ENCODE assay signal across 9 mouse cellular contexts in genomic region chr4:143380716-143381004, GRCm38 (mm10). TPM values are rescaled to one million over a fixed set of nuclear protein-coding genes. Genes with fewer than 3 reads are reported as not detected.
DNase-seq lines count a peak whose midpoint lies in the region; ATAC-seq and TF ChIP-seq lines count a peak whose summit lies in the region.
"Had no signal": no experiment of that assay in that cellular context is flagged by ENCODE, and none has a peak within 500 bp of the region (broad histone marks: within the 10 kb centered on the region; RNA-seq: fewer than 3 reads in every experiment).

No protein-coding gene starts in this region.

- H3K36me3 ChIP-seq in intestine, postnatal 0 days (ENCODE audit: control insufficient read depth, insufficient read depth) = no peaks in the 10 kb centered on the region
- no peaks in the 10 kb centered on the region for H3K36me3 ChIP-seq in intestine, embryonic 15.5 days
- H3K36me3 ChIP-seq in thymus, adult 2 months (ENCODE audit: control insufficient read depth, insufficient read depth, low read length) = no peaks in the 10 kb centered on the region
- no peaks in the 10 kb centered on the region for H3K36me3 ChIP-seq in hindbrain, postnatal 0 days (ENCODE audit: insufficient read depth, low read length)

- H3K9me3 ChIP-seq in intestine, postnatal 0 days (ENCODE audit: control insufficient read depth) = no peaks in the 10 kb centered on the region
- no peaks in the 10 kb centered on the region for H3K9me3 ChIP-seq in intestine, embryonic 15.5 days
- no peaks in the 10 kb centered on the region for H3K9me3 ChIP-seq in hindbrain, postnatal 0 days (ENCODE audit: low read length)

- 0 out of 2 replicates have a peak, but pooled peaks cover 7% of the 10 kb centered on the region for H3K27me3 ChIP-seq in intestine, postnatal 0 days (replicated peaks; ENCODE audit: control insufficient read depth, insufficient read depth, low read length)
- no peaks in the 10 kb centered on the region for H3K27me3 ChIP-seq in intestine, embryonic 15.5 days (replicated peaks)
- no peaks in the 10 kb centered on the region for H3K27me3 ChIP-seq in thymus, adult 2 months (ENCODE audit: control insufficient read depth, insufficient read depth, low read length)
- H3K27me3 ChIP-seq in hindbrain, postnatal 0 days (ENCODE audit: insufficient read depth, low read length) = no peaks in the 10 kb centered on the region

- no peak overlapping the region for H3K27ac ChIP-seq in intestine, postnatal 0 days (ENCODE audit: low read depth, low read length)
- H3K27ac ChIP-seq in intestine, embryonic 15.5 days = no peak overlapping the region
- no peak overlapping the region for H3K27ac ChIP-seq in thymus, adult 2 months (ENCODE audit: control insufficient read depth, insufficient read depth, low read length)
- H3K27ac ChIP-seq in hindbrain, postnatal 0 days = no peak overlapping the region

- peak; percentile 74 for TF ChIP-seq CTCF in intestine, postnatal 0 days (IDR thresholded peaks at IDR 0.05; ENCODE audit: low read depth)
- TF ChIP-seq CTCF in thymus, adult 2 months (IDR thresholded peaks at IDR 0.05; ENCODE audit: borderline replicate concordance, control insufficient read depth, extremely low read depth, insufficient read depth, low read length, poor library complexity) = no peak
- peak; percentile 71 for TF ChIP-seq CTCF in brain, embryonic 14.5 days (IDR thresholded peaks at IDR 0.05; ENCODE audit: borderline replicate concordance, extremely low read depth, insufficient read depth, insufficient read length)
- TF ChIP-seq CTCF in hindbrain, postnatal 0 days (IDR thresholded peaks at IDR 0.05; ENCODE audit: low read depth) = peak; percentile 82

- DNase-seq in thymus, adult 2 months = peak; percentile 10
- no peak for DNase-seq in thymus, adult 18-20 months
- peak; percentile 56 for DNase-seq in brain, embryonic 14.5 days (ENCODE audit: low read depth)
- peak; percentile 78 for DNase-seq in hindbrain, postnatal 0 days (ENCODE audit: low spot score)
- DNase-seq in ovary, postnatal 14 days (ENCODE audit: low spot score) = peak; percentile 39

- H3K4me2 ChIP-seq in intestine, postnatal 0 days (replicated peaks; ENCODE audit: low read depth) = no peak overlapping the region
- no peak overlapping the region for H3K4me2 ChIP-seq in intestine, embryonic 15.5 days (replicated peaks)
- no peak overlapping the region for H3K4me2 ChIP-seq in hindbrain, postnatal 0 days (ENCODE audit: low read depth, low read length)

- no peak for TF ChIP-seq POLR2A in thymus, adult 2 months (IDR thresholded peaks at IDR 0.05; ENCODE audit: control insufficient read depth, extremely low read depth, insufficient read depth, low read length, poor library complexity)
- TF ChIP-seq POLR2A in brain, embryonic 14.5 days (IDR thresholded peaks at IDR 0.05; ENCODE audit: borderline replicate concordance, extremely low read depth, insufficient read depth, insufficient read length, poor library complexity, severe bottlenecking) = no peak

- ATAC-seq in intestine, postnatal 0 days = no peak
- ATAC-seq in intestine, embryonic 15.5 days = no peak
- no peak for ATAC-seq in hindbrain, postnatal 0 days

- H3K9ac ChIP-seq in intestine, postnatal 0 days (ENCODE audit: low read depth, low read length) = no peak overlapping the region
- H3K9ac ChIP-seq in intestine, embryonic 15.5 days = no peak overlapping the region
- no peak overlapping the region for H3K9ac ChIP-seq in hindbrain, postnatal 0 days (replicated peaks; ENCODE audit: low read length)

- WGBS in intestine, postnatal 0 days = 2% methylated on average over 5 of the region's 5 CpGs
- 0% methylated on average over 5 of the region's 5 CpGs for WGBS in intestine, embryonic 15.5 days
- under 1% methylated on average over 5 of the region's 5 CpGs for WGBS in thymus, adult 2 months
- WGBS in hindbrain, postnatal 0 days = 5% methylated on average over 5 of the region's 5 CpGs

- H3K4me3 ChIP-seq in intestine, postnatal 0 days (ENCODE audit: low read depth, low read length) = no peak overlapping the region
- no peak overlapping the region for H3K4me3 ChIP-seq in intestine, embryonic 15.5 days (replicated peaks)
- H3K4me3 ChIP-seq in thymus, adult 2 months (ENCODE audit: control insufficient read depth, insufficient read depth, low read length) = no peak overlapping the region
- no peak overlapping the region for H3K4me3 ChIP-seq in hindbrain, postnatal 0 days (ENCODE audit: low read length)
- H3K4me3 ChIP-seq: erythroblast, embryonic 14.5 days had no signal

- no peaks in the 10 kb centered on the region for H3K4me1 ChIP-seq in intestine, postnatal 0 days (replicated peaks; ENCODE audit: control insufficient read depth, insufficient read depth, low read length)
- H3K4me1 ChIP-seq in intestine, embryonic 15.5 days (replicated peaks) = no peaks in the 10 kb centered on the region
- no peaks in the 10 kb centered on the region for H3K4me1 ChIP-seq in thymus, adult 2 months (replicated peaks; ENCODE audit: control insufficient read depth, insufficient read depth, low read length)
- H3K4me1 ChIP-seq in hindbrain, postnatal 0 days (ENCODE audit: insufficient read depth, low read length) = no peaks in the 10 kb centered on the region

RNA-seq across cellular contexts. Expression of gene Pramel1, which starts 13.6 kb away (rescaled TPM):
- not detected in 2 replicates for polyA plus RNA-seq in intestine, postnatal 0 days (2015; fragmentation: Nextera tagmentation; extraction: Ambion mirVana)
- not detected in 2 replicates for polyA plus RNA-seq in intestine, embryonic 15.5 days (2015; fragmentation: Nextera tagmentation; extraction: Ambion mirVana)
- not detected in 2 replicates for polyA plus RNA-seq in thymus, adult 2 months (2012; rRNA removed)
- not detected in 2 replicates for polyA plus RNA-seq in brain, embryonic 14.5 days (2012; rRNA removed)
- total RNA-seq in hindbrain, postnatal 0 days (2014; rRNA removed) = not detected in 2 replicates
- polyA plus RNA-seq in hindbrain, postnatal 0 days (2015; fragmentation: Nextera tagmentation; extraction: Ambion mirVana) = not detected in 2 replicates
- total RNA-seq: left cerebral cortex, postnatal 25 days had no signal
- polyA plus RNA-seq: erythroblast, embryonic 14.5 days had no signal

RNA-seq across cellular contexts. Expression of gene Lrrc38, which starts 31.1 kb away (rescaled TPM):
- polyA plus RNA-seq in intestine, postnatal 0 days (2015; fragmentation: Nextera tagmentation; extraction: Ambion mirVana) = not detected in 2 replicates
- polyA plus RNA-seq in intestine, embryonic 15.5 days (2015; fragmentation: Nextera tagmentation; extraction: Ambion mirVana) = 0.06 TPM in 1 of 2 replicates, not detected in the other
- polyA plus RNA-seq in thymus, adult 2 months (2012; rRNA removed) = 0.11 and 0.19 TPM in 2 replicates
- polyA plus RNA-seq in brain, embryonic 14.5 days (2012; rRNA removed) = 0.23 TPM in 2 replicates
- 0.29 and 0.63 TPM in 2 replicates for total RNA-seq in hindbrain, postnatal 0 days (2014; rRNA removed)
- 0.84 and 0.97 TPM in 2 replicates for polyA plus RNA-seq in hindbrain, postnatal 0 days (2015; fragmentation: Nextera tagmentation; extraction: Ambion mirVana)
- polyA plus RNA-seq: erythroblast, embryonic 14.5 days had no signal

RNA-seq across cellular contexts. Expression of gene Pramef8, which starts 31.6 kb away (rescaled TPM):
- polyA plus RNA-seq in intestine, postnatal 0 days (2015; fragmentation: Nextera tagmentation; extraction: Ambion mirVana) = 5.0 and 6.0 TPM in 2 replicates
- 13.2 and 15.1 TPM in 2 replicates for polyA plus RNA-seq in intestine, embryonic 15.5 days (2015; fragmentation: Nextera tagmentation; extraction: Ambion mirVana)
- 13.6 and 14.2 TPM in 2 replicates for polyA plus RNA-seq in thymus, adult 2 months (2012; rRNA removed)
- 12.1 and 14.7 TPM in 2 replicates for polyA plus RNA-seq in brain, embryonic 14.5 days (2012; rRNA removed)
- total RNA-seq in hindbrain, postnatal 0 days (2014; rRNA removed) = 26.1 and 48.5 TPM in 2 replicates
- polyA plus RNA-seq in hindbrain, postnatal 0 days (2015; fragmentation: Nextera tagmentation; extraction: Ambion mirVana) = 16.0 and 18.3 TPM in 2 replicates

Comparison
In these comparisons a context has a peak if more than half of its experiments do, and no peak if none do; other contexts are left out.
1. DNase-seq: peak in thymus, adult 2 months (single experiment), brain, embryonic 14.5 days (single experiment), hindbrain, postnatal 0 days (single experiment) and ovary, postnatal 14 days (single experiment); none in thymus, adult 18-20 months (0 of 2).